Mouse (Mus musculus) left cerebral cortex, postnatal 14 days (tissue): ENCODE results near the gene Osbpl5. TPM values are rescaled to one million over a fixed set of nuclear protein-coding genes. Genes with fewer than 3 reads are reported as not detected.
A peak's percentile ranks its signal among the peaks of the same experiment; 100 is the strongest.

Experiments used
- DNase-seq, 2 experiments: peaks; one replicate each; pipeline ENCODE4 v3.0.0; 2021 to 2022; ENCODE audit warnings: low spot score in 2 of 2, mixed read lengths in 1 of 2
- intact Hi-C: fragments of 180-260 bp; cut with DNase I; formaldehyde crosslinking; loops from one replicate; pipeline ENCODE4 v1.15.1; 2025
- total RNA-seq, 2 experiments: library from RNA; stranded (reverse); gene quantifications; 2 replicates each; pipeline ENCODE4 v1.2.3; 2021

Osbpl5 gene
- total RNA-seq, 2 experiments from 2014 or later: 33.7 to 35.6 TPM

GRCm38 (mm10) chr7:143757696-143758095, 911 bp upstream of the Osbpl5 start:
- intact Hi-C loops: loop anchor here (10.0 kb wide), 1 partner anchor 283 kb away; the partner anchor contains the start of gene Slc22a18
- no peak for DNase-seq

- intact Hi-C loops: loop anchor here (10.0 kb wide), 1 partner anchor 282 kb away; the partner anchor contains the start of gene Slc22a18
- DNase-seq: peak; percentile 61 to 72
Observed at GRCm38 (mm10) chr7:143757027-143757390, 224 bp upstream of the Osbpl5 start.

DNA sequence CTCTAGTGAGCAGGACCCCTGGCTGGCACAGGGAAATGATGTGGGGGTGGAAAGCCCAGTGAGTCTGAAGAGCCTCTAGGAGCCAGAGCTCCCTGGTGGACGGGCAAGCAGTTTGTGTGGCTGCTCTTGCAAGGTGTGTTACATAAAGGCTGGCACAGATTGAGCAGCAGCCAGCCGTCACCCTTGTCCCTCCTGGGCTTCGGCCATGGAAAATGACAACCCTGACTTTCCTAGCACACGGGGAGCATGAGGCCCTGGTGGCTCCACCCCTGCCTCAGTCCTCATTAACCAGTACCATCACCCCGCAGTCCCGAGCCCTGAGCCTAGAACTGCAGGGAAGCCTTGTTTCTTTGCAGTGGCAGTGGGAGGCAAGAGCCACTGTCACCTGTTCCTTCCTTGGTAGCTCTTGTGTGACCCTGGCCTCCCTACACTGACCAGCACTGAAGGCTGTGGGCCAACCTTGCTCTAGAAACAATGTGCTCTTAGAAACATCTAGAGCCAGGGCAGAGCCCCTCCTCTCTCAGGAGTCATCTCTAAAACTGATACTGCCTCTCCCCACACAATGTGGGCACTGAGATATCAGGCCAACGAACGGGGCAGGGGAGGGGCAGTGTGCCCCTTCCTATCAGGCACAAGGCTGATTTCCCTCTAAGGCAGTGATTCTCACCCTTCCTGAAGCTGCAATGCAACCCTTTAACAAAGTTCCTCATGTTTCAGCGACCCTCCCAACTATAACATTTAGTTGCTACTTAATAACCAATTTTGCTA, 1.2 kb downstream of the Osbpl5 start:
- no peak for DNase-seq
- intact Hi-C loops: loop anchor here (10.0 kb wide), 1 partner anchor 281 kb away; the partner anchor contains the start of gene Slc22a18

DNA sequence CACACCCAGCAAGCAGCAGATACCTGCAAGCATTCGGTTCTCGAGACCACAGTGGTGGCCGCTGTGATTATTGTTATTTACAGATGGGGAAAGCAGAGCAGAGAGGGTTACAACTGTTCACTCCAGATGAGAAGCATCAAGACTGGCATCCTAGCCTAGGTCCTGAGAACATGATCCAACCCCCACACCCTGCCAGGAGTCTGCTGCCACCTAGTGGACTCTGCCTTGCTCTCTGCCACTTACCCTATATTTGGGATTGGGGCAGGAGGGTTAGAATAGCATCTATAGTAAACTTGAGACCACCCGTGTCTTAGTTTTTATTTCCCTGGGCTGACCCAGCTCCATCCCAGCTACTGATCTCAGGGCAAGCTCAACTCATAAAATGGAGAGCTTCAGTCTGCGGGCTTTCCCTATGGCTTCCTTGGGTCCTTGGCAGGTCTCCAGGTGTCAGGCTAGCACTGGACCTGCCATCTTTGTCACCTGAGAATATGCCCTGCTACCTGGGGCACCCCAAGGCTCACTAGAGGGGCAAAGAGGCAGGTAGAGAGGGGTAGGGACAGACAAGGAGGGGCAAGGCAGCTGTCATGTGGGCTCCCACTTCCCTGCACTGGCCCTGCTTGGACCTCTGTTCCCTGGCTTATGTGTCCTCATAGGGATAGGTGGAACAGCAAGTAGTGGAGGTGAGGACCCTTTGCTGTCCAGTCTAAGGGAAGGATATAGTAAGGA, 2.6 kb downstream of the Osbpl5 start:
- DNase-seq: peak; percentile 48 to 56
- intact Hi-C loops: loop anchor here (10.0 kb wide), 1 partner anchor 279 kb away; the partner anchor contains the start of gene Slc22a18

DNA sequence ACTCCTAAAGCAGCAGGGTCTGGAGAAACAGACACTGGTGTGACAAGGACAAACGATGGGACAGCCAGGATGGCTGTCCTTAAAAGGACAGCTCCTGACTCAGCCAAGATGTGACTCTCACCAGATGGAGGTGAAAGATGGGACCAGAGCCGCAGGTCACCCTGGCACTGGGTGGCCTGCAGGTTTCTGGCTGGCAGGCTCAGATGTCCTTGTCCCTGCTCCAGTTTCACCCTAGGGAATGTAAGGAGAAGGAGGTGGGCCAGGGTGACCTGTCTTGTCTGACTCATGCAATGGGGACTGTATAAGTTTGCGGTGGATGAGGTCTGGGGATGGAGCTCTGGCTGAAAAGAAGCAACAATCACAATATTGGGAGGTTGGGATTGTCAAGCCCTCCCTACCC, 4.2 kb downstream of the Osbpl5 start:
- intact Hi-C loops: loop anchor here (10.0 kb wide), 1 partner anchor 278 kb away; the partner anchor contains the start of gene Slc22a18

GRCm38 (mm10) chr7:143752056-143752455, 4.7 kb downstream of the Osbpl5 start:
- intact Hi-C loops: loop anchor here (10.0 kb wide), 1 partner anchor 277 kb away; the partner anchor contains the start of gene Slc22a18
- DNase-seq: no peak

More for the DNA sequence above, 4.2 kb downstream of the Osbpl5 start:
- DNase-seq: no peak

- intact Hi-C loops: loop anchor here (10.0 kb wide), 1 partner anchor 277 kb away; the partner anchor contains the start of gene Slc22a18
- no peak for DNase-seq
Observed at GRCm38 (mm10) chr7:143751380-143751779, 5.4 kb downstream of the Osbpl5 start.

GRCm38 (mm10) chr7:143749045-143749444, 7.7 kb downstream of the Osbpl5 start:
- intact Hi-C loops: loop anchor here (2.0 to 10.0 kb wide), 2 partner anchors 42 to 594 kb away; no protein-coding TSS in a partner anchor
- DNase-seq: no peak

DNA sequence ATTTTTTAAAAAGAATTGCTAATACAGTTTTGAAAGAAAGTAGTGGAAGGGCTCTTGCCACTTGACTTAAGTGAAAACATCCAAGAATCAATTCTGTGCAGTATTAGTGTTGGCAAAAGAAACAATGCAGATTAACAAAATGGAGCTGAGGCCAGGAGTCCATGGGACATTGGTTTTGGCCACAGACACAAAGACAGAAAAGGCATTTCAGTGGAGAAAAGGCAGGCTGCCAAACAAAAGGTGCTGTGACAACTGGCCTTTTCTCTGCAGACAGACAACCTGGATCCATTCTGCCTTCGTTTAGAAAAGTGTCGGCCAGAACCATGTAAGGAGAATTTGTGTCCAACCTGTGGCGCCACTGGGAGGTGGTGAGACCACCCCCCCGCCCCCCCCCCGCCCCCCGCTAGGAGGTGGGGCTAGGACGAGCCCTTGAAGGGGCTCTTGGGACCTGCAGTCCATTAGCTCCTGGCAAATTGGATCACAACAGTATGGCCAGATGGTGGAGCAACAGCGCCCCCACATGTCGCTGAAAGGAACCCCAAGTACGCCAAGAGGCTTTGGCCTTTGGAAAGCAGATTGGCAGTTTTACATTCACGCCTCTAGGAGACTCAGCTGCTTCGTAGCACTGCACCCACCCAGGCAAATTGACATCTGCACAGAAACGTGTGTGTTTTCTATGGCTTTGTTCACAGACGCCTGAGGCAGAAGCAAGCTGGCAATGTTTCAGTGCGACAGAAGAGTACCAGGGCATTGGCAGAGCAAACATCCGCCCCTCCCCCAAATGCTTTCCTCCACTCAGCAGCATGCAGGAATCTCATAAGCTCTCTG, 8.5 kb downstream of the Osbpl5 start:
- intact Hi-C loops: loop anchor here (2.0 to 10.0 kb wide), 2 partner anchors 41 to 593 kb away; no protein-coding TSS in a partner anchor
- peak; percentile 91 to 96 for DNase-seq

DNA sequence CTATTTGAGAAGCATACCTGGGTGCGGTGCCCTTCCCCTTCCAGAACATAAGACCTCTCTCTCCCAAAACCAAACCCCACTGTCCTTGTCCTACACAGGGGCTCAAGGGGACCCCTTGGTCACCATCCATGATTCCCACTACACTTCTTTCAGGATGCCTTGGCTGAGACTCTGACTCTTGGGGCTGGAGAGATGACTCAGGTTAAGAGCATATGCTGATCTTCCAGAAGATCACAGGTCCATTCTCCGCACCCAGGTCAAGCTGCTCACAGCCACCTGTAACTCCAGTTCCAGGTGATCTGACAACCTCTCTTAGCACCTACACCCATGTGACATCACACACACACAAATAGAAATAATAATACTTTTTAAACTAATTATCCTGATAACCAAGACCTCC, 16.1 kb downstream of the Osbpl5 start:
- intact Hi-C loops: loop anchor here (10.0 kb wide), 1 partner anchor 586 kb away; no protein-coding TSS in a partner anchor
- no peak for DNase-seq

GRCm38 (mm10) chr7:143739511-143740461, 17.0 kb downstream of the Osbpl5 start:
- peak; percentile 78 to 82 for DNase-seq
- intact Hi-C loops: loop anchor here (10.0 kb wide), 1 partner anchor 585 kb away; no protein-coding TSS in a partner anchor

GRCm38 (mm10) chr7:143738601-143739006, 18.2 kb downstream of the Osbpl5 start:
- no peak for DNase-seq
- intact Hi-C loops: no loop called here

GRCm38 (mm10) chr7:143738194-143738593, 18.6 kb downstream of the Osbpl5 start:
- intact Hi-C loops: no loop called here

GRCm38 (mm10) chr7:143733746-143734145, 23.0 kb downstream of the Osbpl5 start:
- intact Hi-C loops: no loop called here
- DNase-seq: no peak

More at GRCm38 (mm10) chr7:143738194-143738593, 18.6 kb downstream of the Osbpl5 start:
- DNase-seq: no peak

DNA sequence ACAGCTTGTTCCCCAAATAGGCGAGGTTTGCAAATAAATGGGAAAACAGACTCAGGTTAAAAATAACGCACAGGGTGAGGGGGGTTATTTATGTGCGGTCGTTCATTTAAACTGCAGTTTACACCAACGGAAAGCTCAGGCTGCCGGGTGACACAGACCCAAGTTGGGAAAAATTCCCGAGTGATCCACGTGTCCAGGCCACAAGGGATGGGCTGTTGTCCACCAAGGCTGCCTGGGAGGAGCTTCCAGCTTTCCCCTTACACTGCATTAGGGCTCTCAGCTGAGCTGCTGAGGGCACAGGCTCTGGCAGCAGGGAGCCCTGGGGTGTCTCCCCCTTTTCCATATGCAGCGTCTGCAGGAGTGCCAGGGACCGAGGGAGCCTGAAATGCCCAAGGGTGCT, 26.9 kb downstream of the Osbpl5 start:
- no peak for DNase-seq
- intact Hi-C loops: no loop called here

DNA sequence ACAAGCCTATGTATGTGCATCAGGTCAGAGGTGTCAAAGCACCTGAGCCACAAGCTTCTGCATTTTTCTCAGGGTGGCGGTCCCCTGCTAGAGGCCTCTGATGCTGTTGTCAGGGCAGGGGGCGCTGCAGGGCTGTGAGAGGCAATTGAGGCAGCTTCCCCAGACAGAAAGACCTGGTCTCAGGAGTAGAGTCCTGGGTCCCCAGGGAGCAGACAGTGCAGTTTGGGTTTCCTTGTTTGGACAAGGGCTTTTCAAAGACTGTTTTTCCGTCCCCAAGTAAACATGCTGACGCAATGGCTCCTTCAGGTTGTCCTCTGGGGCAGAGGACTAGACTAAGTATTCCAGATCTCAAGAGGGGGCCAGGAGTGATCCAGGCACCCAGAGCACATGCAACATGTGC, 30.4 kb downstream of the Osbpl5 start:
- no peak for DNase-seq
- intact Hi-C loops: no loop called here

DNA sequence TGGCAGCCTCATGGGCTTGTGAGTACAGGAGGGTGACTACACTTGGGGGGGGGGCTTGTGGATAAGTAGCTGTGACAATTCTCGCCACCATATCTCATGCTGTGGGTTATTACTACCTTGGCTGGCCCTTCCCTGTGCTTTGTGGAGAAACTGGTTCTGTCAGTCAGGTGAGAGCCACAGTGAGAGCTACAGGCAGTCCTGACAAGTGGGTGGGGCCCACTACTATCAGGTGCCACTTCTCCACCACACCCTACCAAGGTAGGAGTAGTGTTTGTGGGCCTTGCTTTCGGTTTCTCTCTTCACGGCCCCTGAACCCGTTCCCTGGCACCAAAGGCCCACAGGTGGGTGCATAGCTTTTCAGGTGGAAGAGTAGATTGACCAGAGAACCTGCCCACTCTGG, 32.9 kb downstream of the Osbpl5 start:
- no peak for DNase-seq
- intact Hi-C loops: no loop called here

DNA sequence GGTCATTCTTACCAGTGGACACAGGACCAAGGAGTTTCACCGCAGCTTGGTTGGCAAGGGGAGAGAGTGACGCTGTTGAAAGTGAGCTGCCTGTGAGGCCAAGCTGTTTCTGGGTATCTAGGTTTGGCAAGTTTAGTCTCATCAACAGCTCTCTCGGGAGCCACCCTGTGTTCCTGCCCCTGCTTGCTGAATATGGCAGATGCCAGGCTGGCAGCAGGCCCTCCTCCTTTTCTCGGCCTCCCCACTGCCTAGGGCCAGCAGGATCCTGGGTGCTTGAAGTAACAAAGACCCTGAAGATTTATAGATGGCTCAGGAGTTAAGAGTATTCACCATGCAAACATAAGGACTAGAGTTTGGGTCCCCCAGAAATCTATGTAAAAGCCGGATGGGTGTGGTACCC, 34.1 kb downstream of the Osbpl5 start:
- intact Hi-C loops: no loop called here
- peak in 1 of 2 experiments; percentile 41 for DNase-seq
